In genomic region chr11:83534143-83534542, GRCm38 (mm10) we compare ENCODE assay signal across 13 mouse cellular contexts. TPM values are rescaled to one million over a fixed set of nuclear protein-coding genes. Genes with fewer than 3 reads are reported as not detected.
DNase-seq lines count a peak whose midpoint lies in the region; ATAC-seq lines count a peak whose summit lies in the region.
"Had no signal": no experiment of that assay in that cellular context is flagged by ENCODE, and none has a peak within 500 bp of the region (broad histone marks: within the 10 kb centered on the region; RNA-seq: fewer than 3 reads in every experiment).

No protein-coding gene starts in this region.

- 0 out of 2 replicates have a peak overlapping the region, but pooled peaks have one; percentile 10 for H3K4me3 ChIP-seq in heart, embryonic 15.5 days
- H3K4me3 ChIP-seq in megakaryocyte, embryonic 14.5 days (replicated peaks): peak overlapping the region; percentile 47
- H3K4me3 ChIP-seq in stomach, embryonic 15.5 days (replicated peaks): 0 out of 2 replicates have a peak overlapping the region, but pooled peaks have one; percentile 6

- WGBS in heart, embryonic 15.5 days: 66% methylated on average over 8 of the region's 8 CpGs
- WGBS in stomach, embryonic 15.5 days: 75% methylated on average over 8 of the region's 8 CpGs

- no peak for ATAC-seq in heart, embryonic 15.5 days (replicated peaks; ENCODE audit: insufficient number of reproducible peaks, insufficient read depth, low FRiP score, low read depth)
- no peak for ATAC-seq in megakaryocyte, adult 5-6 weeks (ENCODE audit: poor library complexity, severe bottlenecking)
- peak; percentile 49 for ATAC-seq in inflammation-experienced regulatory T-cells, adult 6 months
- ATAC-seq in stomach, embryonic 15.5 days (ENCODE audit: insufficient read depth, low FRiP score, low read depth): no peak

- H3K9me3 ChIP-seq in heart, embryonic 15.5 days (replicated peaks): no peaks in the 10 kb centered on the region
- no peaks in the 10 kb centered on the region for H3K9me3 ChIP-seq in megakaryocyte, embryonic 14.5 days
- H3K9me3 ChIP-seq in stomach, embryonic 15.5 days: no peaks in the 10 kb centered on the region

- no peak for DNase-seq in heart, postnatal 14 days
- DNase-seq in yolk sac, embryonic 10.5 days (ENCODE audit: low spot score): no peak
- DNase-seq in adrenal gland, adult 18-20 months (ENCODE audit: low spot score in 2 of 2): no peak
- DNase-seq: thymus, postnatal 4 days had no signal

- H3K36me3 ChIP-seq in heart, embryonic 15.5 days: no peaks in the 10 kb centered on the region
- no peaks in the 10 kb centered on the region for H3K36me3 ChIP-seq in megakaryocyte, embryonic 14.5 days (replicated peaks; ENCODE audit: low read length)
- no peaks in the 10 kb centered on the region for H3K36me3 ChIP-seq in stomach, embryonic 15.5 days

- peak overlapping the region; percentile 32 for H3K4me2 ChIP-seq in heart, embryonic 15.5 days
- H3K4me2 ChIP-seq in stomach, embryonic 15.5 days: peak overlapping the region; percentile 37

- H3K9ac ChIP-seq in heart, embryonic 15.5 days: no peak overlapping the region
- no peak overlapping the region for H3K9ac ChIP-seq in stomach, embryonic 15.5 days

- H3K4me1 ChIP-seq in heart, embryonic 15.5 days (replicated peaks): peaks cover 10% of the 10 kb centered on the region; the same call in 1 of the 2 replicates
- H3K4me1 ChIP-seq in megakaryocyte, embryonic 14.5 days: peaks cover 75% of the 10 kb centered on the region
- peaks cover 5% of the 10 kb centered on the region for H3K4me1 ChIP-seq in stomach, embryonic 15.5 days

- intact Hi-C loops in heart, postnatal 14 days (cut with DNase I): no loop called here

- H3K27ac ChIP-seq in heart, embryonic 15.5 days: peak overlapping the region; percentile 22
- peak overlapping the region; percentile 35; the same call in 1 of the 2 replicates for H3K27ac ChIP-seq in stomach, embryonic 15.5 days

- H3K27me3 ChIP-seq in heart, embryonic 15.5 days: no peaks in the 10 kb centered on the region
- H3K27me3 ChIP-seq in megakaryocyte, embryonic 14.5 days (replicated peaks): peaks cover 7% of the 10 kb centered on the region
- no peaks in the 10 kb centered on the region for H3K27me3 ChIP-seq in stomach, embryonic 15.5 days (replicated peaks)

RNA-seq across cellular contexts. Expression of gene Ccl5, which starts 3.8 kb away (rescaled TPM):
- polyA plus RNA-seq in heart, embryonic 15.5 days (2015; fragmentation: Nextera tagmentation; extraction: Ambion mirVana): 0.52 and 1.7 TPM in 2 replicates
- total RNA-seq in heart, postnatal 14 days (2021): under 1 TPM in 1 of 2 experiments, not detected in 1; 0.93 TPM
- polyA plus RNA-seq in megakaryocyte, embryonic 14.5 days (2012; ENCODE audit: insufficient read depth, low replicate concordance): 10.7 TPM in 1 of 2 replicates, not detected in the other
- 32.1 and 70.7 TPM in 2 replicates for total RNA-seq in megakaryocyte, adult 5-6 weeks (2015)
- total RNA-seq in megakaryocyte, adult 5-6 weeks (2017): 7.2 and 11.1 TPM in 2 replicates
- polyA plus RNA-seq in inflammation-experienced regulatory T-cells, adult 6 months (2017; shearing (Covaris generic)): 1,000 to 10,000 TPM in 1 of 3 experiments, 100 to 1,000 TPM in 2; 180 to 6,393 (median 256) TPM
- 1.6 and 1.7 TPM in 2 replicates for polyA plus RNA-seq in stomach, embryonic 15.5 days (2015; fragmentation: Nextera tagmentation; extraction: Ambion mirVana)
- 10 to 100 TPM in 1 of 2 experiments, 1 to 10 TPM in 1; 2.4 to 11.5 TPM for total RNA-seq in adrenal gland, adult 18-20 months (2021)
- total RNA-seq: gastrocnemius, postnatal 4 days; left cerebral cortex, postnatal 25 days had no signal

RNA-seq across cellular contexts. Expression of gene Heatr9, which starts 12.2 kb away (rescaled TPM):
- 0.09 TPM in 1 of 2 replicates, not detected in the other for polyA plus RNA-seq in heart, embryonic 15.5 days (2015; fragmentation: Nextera tagmentation; extraction: Ambion mirVana)
- not detected for total RNA-seq in heart, postnatal 14 days (2021)
- polyA plus RNA-seq in megakaryocyte, embryonic 14.5 days (2012; ENCODE audit: insufficient read depth, low replicate concordance): not detected in 2 replicates
- not detected in 2 replicates for total RNA-seq in megakaryocyte, adult 5-6 weeks (2015)
- not detected in 2 replicates for total RNA-seq in megakaryocyte, adult 5-6 weeks (2017)
- polyA plus RNA-seq in inflammation-experienced regulatory T-cells, adult 6 months (2017; shearing (Covaris generic)): 1 to 10 TPM in 1 of 3 experiments, under 1 TPM in 1, not detected in 1; 0.24 to 6.5 TPM
- not detected in 2 replicates for polyA plus RNA-seq in stomach, embryonic 15.5 days (2015; fragmentation: Nextera tagmentation; extraction: Ambion mirVana)
- total RNA-seq in adrenal gland, adult 18-20 months (2021): under 1 TPM in 1 of 2 experiments, not detected in 1; 0.16 TPM
- total RNA-seq: adrenal gland, postnatal 10 days; gastrocnemius, postnatal 4 days; left cerebral cortex, postnatal 25 days; neutrophil, adult 5-6 weeks had no signal

RNA-seq across cellular contexts. Expression of gene Ccl9, which starts 44.3 kb away (rescaled TPM):
- polyA plus RNA-seq in heart, embryonic 15.5 days (2015; fragmentation: Nextera tagmentation; extraction: Ambion mirVana): 3.0 and 7.0 TPM in 2 replicates
- 1 to 10 TPM; 7.9 to 8.9 TPM for total RNA-seq in heart, postnatal 14 days (2021)
- 2.4 TPM in 1 of 2 replicates, not detected in the other for polyA plus RNA-seq in megakaryocyte, embryonic 14.5 days (2012; ENCODE audit: insufficient read depth, low replicate concordance)
- 447 and 459 TPM in 2 replicates for total RNA-seq in megakaryocyte, adult 5-6 weeks (2015)
- total RNA-seq in megakaryocyte, adult 5-6 weeks (2017): 282 and 303 TPM in 2 replicates
- polyA plus RNA-seq in inflammation-experienced regulatory T-cells, adult 6 months (2017; shearing (Covaris generic)): not detected
- 12.9 and 14.2 TPM in 2 replicates for polyA plus RNA-seq in stomach, embryonic 15.5 days (2015; fragmentation: Nextera tagmentation; extraction: Ambion mirVana)
- total RNA-seq in adrenal gland, adult 18-20 months (2021): 10 to 100 TPM in 1 of 2 experiments, 1 to 10 TPM in 1; 7.9 to 17.1 TPM

RNA-seq across cellular contexts. Expression of gene Ccl6, which starts 58.7 kb away (rescaled TPM):
- polyA plus RNA-seq in heart, embryonic 15.5 days (2015; fragmentation: Nextera tagmentation; extraction: Ambion mirVana): 5.5 and 5.9 TPM in 2 replicates
- total RNA-seq in heart, postnatal 14 days (2021): 10 to 100 TPM in 1 of 2 experiments, 1 to 10 TPM in 1; 9.9 to 12.8 TPM
- 26.0 TPM in 1 of 2 replicates, not detected in the other for polyA plus RNA-seq in megakaryocyte, embryonic 14.5 days (2012; ENCODE audit: insufficient read depth, low replicate concordance)
- 916 and 950 TPM in 2 replicates for total RNA-seq in megakaryocyte, adult 5-6 weeks (2015)
- total RNA-seq in megakaryocyte, adult 5-6 weeks (2017): 592 and 639 TPM in 2 replicates
- 1 to 10 TPM in 1 of 3 experiments, not detected in 2; 1.3 TPM for polyA plus RNA-seq in inflammation-experienced regulatory T-cells, adult 6 months (2017; shearing (Covaris generic))
- 12.5 and 16.1 TPM in 2 replicates for polyA plus RNA-seq in stomach, embryonic 15.5 days (2015; fragmentation: Nextera tagmentation; extraction: Ambion mirVana)
- 10 to 100 TPM; 16.6 to 36.3 TPM for total RNA-seq in adrenal gland, adult 18-20 months (2021)

Comparison
In these comparisons a context has a peak if more than half of its experiments do, and no peak if none do; other contexts are left out.
1. RNA of gene Ccl5, which starts 3.8 kb away (polyA plus RNA-seq): 180 to 6,393 TPM in inflammation-experienced regulatory T-cells, adult 6 months; 10.7 TPM in megakaryocyte, embryonic 14.5 days, 1.6 to 1.7 TPM in stomach, embryonic 15.5 days and 0.52 to 1.7 TPM in heart, embryonic 15.5 days; every median in the first group is over 10 times any median in the second.
2. Peak in every context shown above with its lines, with median percentiles within 50 percentile points of each other: H3K4me3 ChIP-seq.